Mouse (Mus musculus) cerebellum, adult 2 months (tissue): ENCODE data around the gene Xcl1.

Experiments used
- CTCF ChIP-seq: fragments of 200-500 bp; IDR thresholded peaks from 2 replicates; pipeline ENCODE4 v1.5.1; 2011; ENCODE audit warnings: low read depth, mild to moderate bottlenecking, control low read depth, low read length, moderate library complexity, borderline replicate concordance; ENCODE audit not compliant: insufficient read depth
- POLR2A ChIP-seq: fragments of 200-500 bp; IDR thresholded peaks from 2 replicates; pipeline ENCODE4 v1.6.1; 2011; ENCODE audit warnings: low read length, control low read depth, borderline replicate concordance; ENCODE audit not compliant: insufficient read depth

- no peak for TF ChIP-seq POLR2A
- TF ChIP-seq CTCF, result no peak
Observed at GRCm38 (mm10) chr1:164935477-164936044, at the start of gene Xcl1.
